In the genomic region with DNA sequence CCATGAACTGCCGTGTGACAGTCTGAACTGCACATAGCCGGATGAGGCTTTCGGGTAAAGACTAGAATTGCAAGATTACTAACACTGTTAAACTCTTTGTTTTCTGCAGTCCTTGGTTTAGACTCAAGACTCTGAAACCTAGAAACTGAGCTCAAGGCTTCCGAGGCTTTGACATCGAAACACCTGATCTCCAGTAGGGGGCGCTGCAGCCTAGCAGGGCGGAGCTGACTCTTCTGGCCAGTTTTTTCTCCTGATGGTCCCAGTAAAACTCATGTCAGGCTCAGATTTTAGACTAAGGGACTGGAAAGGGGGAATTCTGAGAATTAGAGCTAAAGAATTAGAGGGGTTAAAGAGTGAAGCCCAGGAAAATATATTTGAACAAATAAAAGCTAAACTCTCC, we compare ENCODE assay signal across 9 mouse cellular contexts. TPM values are rescaled to one million over a fixed set of nuclear protein-coding genes. Genes with fewer than 3 reads are reported as not detected.
DNase-seq lines count a peak whose midpoint lies in the region; ATAC-seq and TF ChIP-seq lines count a peak whose summit lies in the region.
"Had no signal": no experiment of that assay in that cellular context is flagged by ENCODE, and none has a peak within 500 bp of the region (broad histone marks: within the 10 kb centered on the region; RNA-seq: fewer than 3 reads in every experiment).

No protein-coding gene starts in this region.

- no peak overlapping the region for H3K27ac ChIP-seq in cerebellum, adult 2 months (ENCODE audit: insufficient read depth, low read length)
- H3K27ac ChIP-seq in CH12.LX (ENCODE audit: insufficient read depth, low read depth): no peak overlapping the region

- peak overlapping the region; percentile 39; the same call in 1 of the 2 replicates for H3K4me2 ChIP-seq in CH12.LX (ENCODE audit: insufficient read depth, low read depth, poor library complexity, severe bottlenecking)

- H3K4me1 ChIP-seq in cerebellum, adult 2 months (ENCODE audit: control insufficient read depth, insufficient read depth, low read length): no peaks in the 10 kb centered on the region
- H3K4me1 ChIP-seq in CH12.LX (ENCODE audit: control insufficient read depth in 1 of 2, insufficient read depth in 2 of 2): peaks cover 0 to 2% of the 10 kb centered on the region in 2 experiments; a peak in 1 of 4 replicates

- no peak overlapping the region; the same call in 1 of the 2 replicates for H3K9ac ChIP-seq in CH12.LX (ENCODE audit: insufficient read depth, low read depth)

- DNase-seq in cerebellum, adult 2 months: peak; percentile 31 to 32
- DNase-seq in cerebellum, adult 11-12 months: no peak
- peak; percentile 71 for DNase-seq in CH12.LX (ENCODE audit: extremely low read depth)
- DNase-seq in brain, adult 2 months (ENCODE audit: low read depth, low spot score): peak; percentile 74
- DNase-seq in gastrocnemius, adult 18-20 months (ENCODE audit: low spot score): peak; percentile 75
- DNase-seq in layer of hippocampus, adult 18-20 months (ENCODE audit: low spot score in 2 of 2): peak; percentile 32 to 69
- DNase-seq in spleen, postnatal 36 days (ENCODE audit: low spot score in 2 of 2): peak; percentile 19 to 36

- 17% methylated on average over 7 of the region's 7 CpGs for WGBS in cerebellum, adult 2 months

- in situ Hi-C loops in CH12.LX (cut with MboI; ENCODE audit: low pct_ligation_motif_present, low pct_unique_long_range_greater_than_20kb, low sequenced_read_pairs): no loop called here

- H3K4me3 ChIP-seq in cerebellum, adult 2 months (replicated peaks; ENCODE audit: insufficient read depth, low read depth, low read length): no peak overlapping the region
- H3K4me3 ChIP-seq in CH12.LX (replicated peaks in 1 of 3; ENCODE audit: low read depth in 2 of 3, low read length in 2 of 3, poor library complexity in 1 of 3): no peak overlapping the region

- TF ChIP-seq POLR2A in cerebellum, adult 2 months (IDR thresholded peaks at IDR 0.05; ENCODE audit: borderline replicate concordance, insufficient read depth, low read length): no peak
- no peak for TF ChIP-seq POLR2A in CH12.LX (IDR thresholded peaks at IDR 0.05; ENCODE audit: low read depth, low read length)

- peak; percentile 67; the same call in 1 of the 2 replicates for ATAC-seq in megakaryocyte, adult 5-6 weeks (ENCODE audit: poor library complexity, severe bottlenecking)

- peak; percentile 83 for TF ChIP-seq RAD21 in CH12.LX (IDR thresholded peaks at IDR 0.05; ENCODE audit: low read depth, low read length)

- dilution Hi-C loops in CH12.LX (cut with MboI; ENCODE audit: extremely low pct_ligation_motif_present, extremely low pct_unique_long_range_greater_than_20kb, low sequenced_read_pairs): no loop called here

- no peaks in the 10 kb centered on the region for H3K79me2 ChIP-seq in CH12.LX (replicated peaks; ENCODE audit: control insufficient read depth, extremely low read depth, insufficient read depth, poor library complexity, severe bottlenecking)

- no peaks in the 10 kb centered on the region for H3K27me3 ChIP-seq in cerebellum, adult 2 months (ENCODE audit: control insufficient read depth, insufficient read depth, low read length)
- H3K27me3 ChIP-seq in CH12.LX (replicated peaks): no peaks in the 10 kb centered on the region

- no peak for TF ChIP-seq EP300 in CH12.LX (IDR thresholded peaks at IDR 0.05; ENCODE audit: low read length)

- no peaks in the 10 kb centered on the region for H3K36me3 ChIP-seq in CH12.LX (replicated peaks in 1 of 2; ENCODE audit: control insufficient read depth in 1 of 2, insufficient read depth in 1 of 2, low read length in 1 of 2)

- TF ChIP-seq CTCF in cerebellum, adult 2 months (IDR thresholded peaks at IDR 0.05; ENCODE audit: borderline replicate concordance, insufficient read depth, low read depth, low read length): peak; percentile 67; the same call in 1 of the 2 replicates
- TF ChIP-seq CTCF in CH12.LX (conservative IDR thresholded peaks at IDR 0.05 in 1 of 2, IDR thresholded peaks at IDR 0.05 in 1 of 2; ENCODE audit: low read depth in 2 of 2, low read length in 2 of 2): peak; percentile 79 to 93

- H3K9me3 ChIP-seq in CH12.LX (replicated peaks; ENCODE audit: low read length): no peaks in the 10 kb centered on the region

TF ChIP-seq in CH12.LX, 34 proteins besides CTCF, POLR2A, EP300 and RAD21:
- TF ChIP-seq ZKSCAN1 (IDR thresholded peaks at IDR 0.05; ENCODE audit: borderline replicate concordance, low read depth, low read length) (no peak), GABPA (IDR thresholded peaks at IDR 0.05; ENCODE audit: insufficient replicate concordance, low read depth, low read length) (no peak), SMC3 (IDR thresholded peaks at IDR 0.05; ENCODE audit: low read depth, low read length) (peak; percentile 67), POLR2AphosphoS2 (IDR thresholded peaks at IDR 0.05; ENCODE audit: low read depth, low read length) (no peak), ZNF384 (IDR thresholded peaks at IDR 0.05; ENCODE audit: low read depth, low read length) (peak; percentile 68), ETS1 (conservative IDR thresholded peaks at IDR 0.05; ENCODE audit: low read depth, low read length) (no peak), CHD1 (IDR thresholded peaks at IDR 0.05; ENCODE audit: low read depth, low read length) (no peak), NELFE (IDR thresholded peaks at IDR 0.05; ENCODE audit: low read depth, low read length) (0 out of 2 replicates have a peak, but pooled peaks have one; percentile 6), KAT2A (IDR thresholded peaks at IDR 0.05; ENCODE audit: insufficient replicate concordance, low read length) (no peak), ELF1 (IDR thresholded peaks at IDR 0.05; ENCODE audit: low read depth, low read length) (0 out of 2 replicates have a peak, but pooled peaks have one; percentile 17), MAX (IDR thresholded peaks at IDR 0.05; ENCODE audit: low read length) (no peak), ZC3H11A (IDR thresholded peaks at IDR 0.05; ENCODE audit: low read depth, low read length) (no peak)

RNA-seq across cellular contexts. Expression of a gene that starts 6.1 kb away (rescaled TPM):
- not detected in 2 replicates for polyA plus RNA-seq in cerebellum, adult 2 months (2012; rRNA removed)
- total RNA-seq in CH12.LX (2012; rRNA removed) (not detected in 2 replicates), CH12.LX (2014; rRNA removed) (not detected in 2 replicates)
- not detected in 2 replicates for polyA plus RNA-seq in CH12.LX (2012; ENCODE audit: insufficient read length, low read depth)
- 1 to 10 TPM; 1.2 TPM for total RNA-seq in gastrocnemius, adult 18-20 months (2021)
- total RNA-seq in layer of hippocampus, adult 18-20 months (2021): not detected
- not detected in 2 replicates for total RNA-seq in megakaryocyte, adult 5-6 weeks (2015)
- not detected in 2 replicates for total RNA-seq in megakaryocyte, adult 5-6 weeks (2017)
- polyA plus RNA-seq: liver, embryonic 16.5 days had no signal

RNA-seq across cellular contexts. Expression of a gene that starts 23.2 kb away (rescaled TPM):
- polyA plus RNA-seq in cerebellum, adult 2 months (2012; rRNA removed): 7.2 and 7.5 TPM in 2 replicates
- not detected in 2 replicates for total RNA-seq in CH12.LX (2012; rRNA removed)
- not detected in 2 replicates for total RNA-seq in CH12.LX (2014; rRNA removed)
- not detected in 2 replicates for polyA plus RNA-seq in CH12.LX (2012; ENCODE audit: insufficient read length, low read depth)
- not detected for total RNA-seq in gastrocnemius, adult 18-20 months (2021)
- 1 to 10 TPM in 1 of 2 experiments, under 1 TPM in 1; 0.18 to 1.1 TPM for total RNA-seq in layer of hippocampus, adult 18-20 months (2021)
- total RNA-seq in megakaryocyte, adult 5-6 weeks (2015): not detected in 2 replicates
- total RNA-seq in megakaryocyte, adult 5-6 weeks (2017): not detected in 2 replicates
- polyA plus RNA-seq: liver, embryonic 16.5 days had no signal

RNA-seq across cellular contexts. Expression of a gene that starts 28.6 kb away (rescaled TPM):
- polyA plus RNA-seq in cerebellum, adult 2 months (2012; rRNA removed): 3.2 and 3.5 TPM in 2 replicates
- total RNA-seq in CH12.LX (2012; rRNA removed): 1.0 and 1.6 TPM in 2 replicates
- 3.6 and 3.8 TPM in 2 replicates for total RNA-seq in CH12.LX (2014; rRNA removed)
- polyA plus RNA-seq in CH12.LX (2012; ENCODE audit: insufficient read length, low read depth): 1.5 and 1.6 TPM in 2 replicates
- total RNA-seq in gastrocnemius, adult 18-20 months (2021): 100 to 1,000 TPM in 1 of 2 experiments, 10 to 100 TPM in 1; 82.8 to 112 TPM
- 1 to 10 TPM; 1.1 to 3.1 TPM for total RNA-seq in layer of hippocampus, adult 18-20 months (2021)
- not detected in 2 replicates for total RNA-seq in megakaryocyte, adult 5-6 weeks (2015)
- total RNA-seq in megakaryocyte, adult 5-6 weeks (2017): 0.04 TPM in 1 of 2 replicates, not detected in the other

RNA-seq across cellular contexts. Expression of a gene that starts 42.8 kb away (rescaled TPM):
- 3.7 and 4.4 TPM in 2 replicates for polyA plus RNA-seq in cerebellum, adult 2 months (2012; rRNA removed)
- total RNA-seq in CH12.LX (2012; rRNA removed): not detected in 2 replicates
- total RNA-seq in CH12.LX (2014; rRNA removed): not detected in 2 replicates
- polyA plus RNA-seq in CH12.LX (2012; ENCODE audit: insufficient read length, low read depth): not detected in 2 replicates
- total RNA-seq in gastrocnemius, adult 18-20 months (2021): 1 to 10 TPM in 1 of 2 experiments, under 1 TPM in 1; 0.91 to 1.0 TPM
- total RNA-seq in layer of hippocampus, adult 18-20 months (2021): 1 to 10 TPM; 1.7 to 1.9 TPM
- 0.05 TPM in 1 of 2 replicates, not detected in the other for total RNA-seq in megakaryocyte, adult 5-6 weeks (2015)
- not detected in 2 replicates for total RNA-seq in megakaryocyte, adult 5-6 weeks (2017)

RNA-seq across cellular contexts. Expression of a gene that starts 43.1 kb away (rescaled TPM):
- polyA plus RNA-seq in cerebellum, adult 2 months (2012; rRNA removed): 15.1 and 15.8 TPM in 2 replicates
- total RNA-seq in CH12.LX (2012; rRNA removed): 1.2 and 2.5 TPM in 2 replicates
- total RNA-seq in CH12.LX (2014; rRNA removed): 2.4 and 2.9 TPM in 2 replicates
- 3.4 and 3.5 TPM in 2 replicates for polyA plus RNA-seq in CH12.LX (2012; ENCODE audit: insufficient read length, low read depth)
- 1 to 10 TPM; 4.2 to 4.7 TPM for total RNA-seq in gastrocnemius, adult 18-20 months (2021)
- 1 to 10 TPM; 7.7 to 8.4 TPM for total RNA-seq in layer of hippocampus, adult 18-20 months (2021)
- total RNA-seq in megakaryocyte, adult 5-6 weeks (2015): 0.29 and 0.48 TPM in 2 replicates
- total RNA-seq in megakaryocyte, adult 5-6 weeks (2017): 0.61 and 2.9 TPM in 2 replicates

Comparison
In these comparisons a context has a peak if more than half of its experiments do, and no peak if none do; other contexts are left out.
1. RNA of a gene that starts 28.6 kb away (total RNA-seq): 82.8 to 112 TPM in gastrocnemius, adult 18-20 months; 1.0 to 3.8 TPM in CH12.LX, 1.1 to 3.1 TPM in layer of hippocampus, adult 18-20 months and 0.04 TPM in megakaryocyte, adult 5-6 weeks; every median in the first group is over 10 times any median in the second.